Mouse (Mus musculus): ENCODE results near the gene Fgfr2.

DNA sequence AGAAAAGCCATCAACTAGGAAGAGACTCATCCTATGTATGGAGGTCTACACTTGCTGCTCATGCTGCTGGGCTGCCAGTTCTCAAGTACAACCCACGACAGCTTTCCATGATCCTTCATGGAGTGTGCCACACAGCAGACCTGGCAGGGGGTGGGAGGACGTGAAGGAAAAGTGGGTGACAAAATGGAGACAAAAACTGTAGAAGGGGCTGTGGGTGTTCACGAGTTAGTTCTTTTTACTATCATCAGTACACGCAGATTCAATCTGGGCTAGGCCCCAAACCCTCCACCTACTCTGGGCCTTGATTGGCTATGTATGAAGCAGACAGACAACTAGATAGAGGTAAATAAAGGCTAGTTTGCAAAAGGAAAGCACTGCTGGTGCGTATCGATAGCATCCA lies 359.8 kb downstream of the Fgfr2 start:
- no peak for TF ChIP-seq POLR2A (IDR thresholded peaks at IDR 0.05; ENCODE audit: low read depth, low read length)
- TF ChIP-seq CTCF (IDR thresholded peaks at IDR 0.05; ENCODE audit: extremely low read depth, insufficient read length, insufficient replicate concordance, low read depth, low read length), result no peak

Measured in small intestine, adult 2 months (tissue).